Mouse (Mus musculus) adrenal gland, adult 8-10 months (tissue): ENCODE results near the gene Dynlt1a. TPM values are rescaled to one million over a fixed set of nuclear protein-coding genes. Genes with fewer than 3 reads are reported as not detected.
"Not testable (repeated sequence)": the region's sequence is repeated elsewhere in the genome, so short reads cannot be mapped to it uniquely, and the experiment has no call there.

ENCODE experiments used
- DNase-seq: peaks from one replicate; pipeline ENCODE4 v3.0.0; 2022
- total RNA-seq, 4 experiments: library from RNA; stranded (reverse); gene quantifications; 2 replicates each; pipeline ENCODE4 v1.2.4; 2022

Gene Dynlt1a
- total RNA-seq, 4 experiments from 2014 or later: 2.6 to 7.1 (median 5.4) TPM

DNA sequence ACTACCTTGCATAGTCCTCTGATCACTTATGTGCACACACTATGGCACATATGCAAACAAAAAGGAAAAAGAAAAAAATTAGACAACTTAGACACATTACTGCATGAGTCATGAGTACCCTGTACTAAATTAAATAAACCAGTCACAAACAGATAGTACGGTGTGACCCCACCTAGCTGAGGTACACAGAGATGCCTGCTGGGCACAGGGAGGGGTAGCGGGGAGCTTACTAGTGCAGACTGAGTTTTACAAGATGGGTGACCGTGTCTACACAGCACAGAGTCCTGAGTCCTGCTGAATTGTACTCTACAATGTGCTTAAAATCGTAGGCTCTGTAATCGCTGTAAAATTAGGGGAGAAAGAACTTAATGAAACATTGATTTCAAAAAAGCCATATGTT, 31.1 kb downstream of the Dynlt1a start:
- not testable (repeated sequence) for DNase-seq

DNA sequence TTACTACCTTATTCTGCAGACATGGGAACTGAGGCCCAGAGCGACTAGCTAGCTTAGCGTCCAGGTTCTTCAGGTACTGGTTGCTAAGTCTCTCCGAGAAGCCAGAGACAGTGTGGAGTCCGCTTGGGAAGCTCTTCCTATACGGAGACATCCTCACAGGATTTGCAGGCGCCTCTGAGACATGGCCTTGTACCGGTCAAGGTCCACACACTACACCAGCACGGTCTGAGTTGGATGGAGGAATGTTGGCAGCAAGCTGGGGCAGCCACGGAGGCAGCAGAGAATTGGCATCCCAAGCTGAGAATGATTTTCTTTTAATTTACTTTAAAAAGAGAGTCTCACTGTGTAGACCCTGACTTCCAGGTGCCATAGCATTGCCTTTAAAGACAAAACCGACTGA, 34.2 kb downstream of the Dynlt1a start:
- not testable (repeated sequence) for DNase-seq

DNA sequence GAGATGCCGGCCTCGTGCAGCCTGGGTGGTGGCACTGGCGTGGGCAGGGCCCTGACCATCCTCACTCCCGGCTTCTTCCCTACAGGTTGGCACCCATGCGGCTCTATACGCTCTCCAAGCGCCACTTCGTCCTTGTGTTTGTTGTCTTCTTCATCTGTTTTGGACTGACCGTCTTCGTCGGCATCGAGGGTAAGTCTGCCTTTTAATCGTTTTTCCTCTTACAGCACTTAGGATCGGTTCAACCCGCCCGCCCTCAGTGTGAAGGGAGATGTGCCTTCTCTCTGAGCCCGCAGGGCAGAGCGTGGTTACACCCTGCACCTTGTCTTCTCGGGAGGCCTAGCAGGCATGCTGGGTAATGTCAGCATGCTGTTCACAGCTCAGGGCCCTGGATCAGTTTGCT, 36.8 kb downstream of the Dynlt1a start:
- DNase-seq: not testable (repeated sequence)

DNA sequence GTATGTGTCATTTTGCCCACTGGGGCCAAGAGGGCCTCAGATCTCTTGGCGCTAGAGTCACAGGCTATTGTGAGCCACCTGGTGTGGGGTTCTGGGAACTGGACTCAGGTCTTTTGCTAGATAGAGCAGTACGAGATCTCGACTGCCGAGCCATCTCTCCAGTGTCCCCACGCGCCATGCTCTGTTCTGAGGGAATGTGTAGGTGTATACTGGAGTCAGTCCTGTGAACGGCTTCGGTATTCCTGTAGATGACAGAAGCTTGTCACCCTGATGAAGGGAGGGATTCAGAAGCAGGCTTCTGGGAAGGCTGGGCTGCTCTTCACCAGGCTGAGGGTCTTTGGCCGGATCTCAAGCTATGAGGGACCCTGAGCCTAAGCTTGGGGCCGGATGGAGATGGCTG, 37.5 kb downstream of the Dynlt1a start:
- not testable (repeated sequence) for DNase-seq

DNA sequence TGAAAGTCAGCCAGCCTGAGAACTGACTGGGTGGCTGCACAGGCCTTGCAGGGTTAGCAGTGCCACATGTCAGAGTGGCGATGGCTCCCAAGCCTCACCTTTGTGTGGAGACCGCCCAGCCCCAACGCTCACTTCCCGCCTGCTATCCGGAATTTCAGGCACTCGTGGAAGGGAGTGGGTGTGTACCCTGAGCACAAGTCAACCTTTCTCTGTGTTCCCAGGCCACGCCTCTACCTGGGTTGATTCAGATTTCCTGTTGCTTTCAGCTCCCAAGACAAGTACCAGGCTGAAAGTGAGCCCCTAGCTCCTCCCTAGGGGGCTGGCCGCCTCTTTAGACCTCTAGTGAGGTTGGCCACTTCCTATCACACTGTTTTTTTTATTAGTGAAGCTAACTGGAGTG, 38.1 kb downstream of the Dynlt1a start:
- DNase-seq: not testable (repeated sequence)

DNA sequence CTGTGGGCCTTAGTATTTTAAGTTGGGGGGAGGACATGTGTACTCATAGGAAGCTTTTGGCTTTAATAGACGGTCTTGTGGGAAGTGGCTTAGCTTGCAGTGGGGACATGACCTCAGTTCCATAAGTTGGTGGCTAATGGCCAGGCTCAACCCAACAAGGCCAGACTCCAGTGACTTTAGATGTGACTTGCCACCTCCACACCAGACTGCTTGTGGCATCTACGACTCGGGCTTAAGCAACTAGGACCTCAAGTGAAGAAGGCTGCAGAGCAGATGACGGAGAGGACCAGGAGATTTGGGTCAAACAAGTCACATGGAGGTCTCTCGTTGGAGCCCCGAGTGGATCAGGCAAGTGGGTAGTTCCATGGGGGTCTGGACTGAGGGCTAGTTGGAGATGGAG, 42.6 kb downstream of the Dynlt1a start:
- not testable (repeated sequence) for DNase-seq

DNA sequence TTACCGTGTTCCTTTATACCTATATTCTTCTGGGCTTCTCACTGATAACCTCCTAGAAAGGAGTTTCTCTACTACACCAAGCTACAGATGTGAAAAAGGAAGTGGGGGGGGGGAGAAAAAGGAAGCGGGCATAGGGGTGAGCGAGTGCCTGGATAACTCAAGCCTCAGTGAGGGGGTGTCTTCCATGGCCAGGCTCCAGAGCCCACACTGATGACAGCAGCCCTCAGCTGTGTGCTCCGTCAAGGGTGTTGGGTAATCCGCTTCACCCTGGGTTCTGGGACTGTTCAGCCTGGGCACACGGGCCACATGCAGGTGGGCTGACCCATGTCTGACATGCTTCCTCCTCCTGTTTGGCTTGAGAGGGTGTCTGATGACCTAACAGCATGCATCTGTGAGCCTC, 45.3 kb downstream of the Dynlt1a start:
- DNase-seq: not testable (repeated sequence)

DNA sequence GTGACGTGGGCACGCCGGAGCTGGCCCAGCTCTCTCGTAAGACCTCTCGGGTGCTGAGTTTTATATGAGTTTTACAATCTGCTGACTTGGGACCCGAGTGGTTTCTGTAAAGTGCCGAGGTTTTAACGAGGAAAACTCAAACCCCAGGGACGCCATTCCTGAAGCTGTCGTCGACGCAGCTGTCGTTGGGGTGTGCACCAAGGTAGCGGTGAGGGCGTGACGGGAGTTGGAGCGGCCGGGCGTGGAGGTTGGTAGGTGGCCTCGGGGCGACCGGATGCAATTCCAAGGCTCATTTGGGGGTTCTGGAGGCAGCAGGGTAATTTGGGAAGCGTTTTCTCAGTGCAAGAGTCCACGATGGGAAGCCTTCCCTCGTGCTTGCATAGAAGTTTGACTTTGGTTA, 46.5 kb downstream of the Dynlt1a start:
- not testable (repeated sequence) for DNase-seq

DNA sequence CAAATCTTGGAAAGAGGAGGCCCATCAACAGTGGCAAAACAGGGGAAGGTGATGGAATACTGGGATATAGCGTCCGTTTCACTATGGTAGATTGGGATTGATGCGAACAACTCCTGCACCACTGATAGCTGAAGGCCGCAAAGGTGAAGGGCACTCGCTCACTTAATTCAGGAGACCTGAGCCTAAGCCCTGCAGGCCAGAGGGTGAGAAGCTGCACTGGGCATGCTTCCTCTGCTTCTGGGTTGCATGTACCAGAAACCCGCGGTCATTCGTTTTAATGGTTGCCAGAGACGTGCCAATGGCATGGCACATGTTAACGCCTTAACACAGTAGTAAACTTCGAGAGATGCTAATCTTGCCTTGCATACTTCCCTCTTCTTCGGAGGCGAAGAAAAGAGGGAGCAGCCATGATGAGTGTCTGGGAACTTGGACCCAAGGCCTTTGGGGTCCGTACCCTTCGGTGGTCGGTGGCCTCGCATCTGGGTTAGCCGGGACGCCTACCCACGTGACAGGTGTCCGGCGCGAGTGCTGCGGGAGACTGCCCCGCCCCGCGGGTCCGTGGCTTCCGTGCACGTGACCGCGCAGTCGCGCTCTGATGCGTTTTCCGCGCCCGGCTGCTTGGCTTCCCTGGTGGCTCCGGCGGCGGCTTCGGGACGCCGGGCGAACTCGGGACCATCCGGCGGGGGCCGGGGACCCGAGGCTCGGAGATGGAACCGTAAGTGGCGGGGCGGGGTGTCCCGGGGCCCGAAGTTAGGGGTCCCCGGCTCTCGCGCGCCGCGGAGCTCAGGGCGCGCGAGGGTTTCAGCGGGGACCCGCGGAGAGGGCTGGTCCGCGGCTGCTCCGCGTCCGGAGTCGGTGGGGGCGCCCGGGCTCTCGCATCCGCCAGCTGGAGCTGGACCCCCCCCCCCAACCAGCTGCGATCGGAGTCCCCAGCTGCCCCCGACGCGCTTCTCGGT, 47.1 kb downstream of the Dynlt1a start:
- DNase-seq: not testable (repeated sequence)

DNA sequence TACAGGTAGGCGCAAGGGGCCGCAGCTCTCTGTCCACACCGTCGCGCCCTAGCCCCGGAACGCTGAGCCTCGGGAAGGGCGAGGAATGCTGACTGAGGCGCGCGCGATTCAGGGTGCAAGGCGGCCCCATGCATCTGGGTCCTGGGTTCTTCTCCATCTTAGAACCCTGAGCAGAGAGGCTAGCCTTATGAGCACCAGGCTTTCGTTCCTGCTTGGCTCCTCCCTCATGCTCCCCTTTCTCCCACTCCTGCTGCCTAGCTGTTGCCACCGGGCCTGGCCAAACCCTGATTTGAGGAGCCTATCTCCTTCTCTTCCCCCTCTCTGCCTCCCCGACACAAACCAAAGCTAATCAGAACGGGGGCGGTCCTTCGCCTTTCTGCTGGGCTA, 60.2 kb downstream of the Dynlt1a start:
- DNase-seq: not testable (repeated sequence)

DNA sequence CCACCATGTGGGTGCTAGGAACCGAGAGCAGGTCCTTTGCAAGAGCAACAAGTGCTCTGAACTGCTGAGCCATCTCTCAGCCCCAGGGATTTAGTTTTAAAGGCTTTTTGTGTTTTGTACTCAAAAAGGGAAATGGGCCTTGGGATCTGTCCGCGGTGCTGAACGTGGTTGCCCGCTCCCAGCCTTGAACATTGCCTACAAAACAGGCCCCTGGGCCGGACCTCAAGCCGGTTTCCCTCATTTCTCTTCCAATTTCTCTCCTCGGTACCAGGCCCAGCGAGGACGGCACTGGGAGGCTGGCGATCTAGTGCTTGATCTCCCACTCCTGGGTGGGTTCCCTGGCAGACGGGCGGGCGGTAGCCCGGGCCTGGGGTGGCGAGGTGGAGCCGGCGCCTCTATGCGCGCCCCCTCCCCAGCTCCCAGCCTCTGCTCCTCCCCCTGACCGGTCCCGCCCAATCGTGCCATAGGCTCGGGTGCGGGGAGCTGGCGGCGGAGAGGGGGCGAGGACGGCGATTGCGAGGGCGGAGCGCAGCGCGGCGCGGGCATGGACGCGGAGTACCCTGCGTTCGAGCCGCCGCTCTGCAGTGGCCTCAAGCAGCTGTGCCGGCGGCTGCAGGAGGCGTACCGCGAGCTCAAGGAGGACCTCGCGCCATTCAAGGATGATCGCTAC, 60.8 kb downstream of the Dynlt1a start, which contains the start of gene Tmem181a:
TSS of gene Tmem181a (plus strand) at position 461 of the 670 bp plus-strand sequence.
- DNase-seq: not testable (repeated sequence)

Other genes starting within 250 kb of the Dynlt1a start
- 10 to 100 TPM in 2 of 4 experiments, 1 to 10 TPM in 2; 8.9 to 10.6 (median 9.9) TPM for gene Serac1, start 237.8 kb downstream of the Dynlt1a start, total RNA-seq
- 10 to 100 TPM; 72.6 to 91.7 (median 76.8) TPM for gene Gtf2h5, start 237.7 kb downstream of the Dynlt1a start, total RNA-seq
- gene Tulp4, start 211.1 kb downstream of the Dynlt1a start, total RNA-seq: 100 to 1,000 TPM in 2 of 4 experiments, 10 to 100 TPM in 2; 86.9 to 123 (median 107) TPM
- 10 to 100 TPM; 13.9 to 15.1 (median 14.4) TPM for gene Tmem181a, start 60.6 kb downstream of the Dynlt1a start, total RNA-seq
- gene Dynlt1b, start 112.6 kb upstream of the Dynlt1a start, total RNA-seq: 100 to 1,000 TPM in 3 of 4 experiments, 10 to 100 TPM in 1; 90.2 to 122 (median 107) TPM